Mouse (Mus musculus): ENCODE results near the gene Mgst3. TPM values are rescaled to one million over a fixed set of nuclear protein-coding genes. Genes with fewer than 3 reads are reported as not detected.

The Mgst3 gene
- polyA plus RNA-seq (2012; rRNA removed), result 93.7 and 133 TPM in 2 replicates

GRCm38 (mm10) chr1:167393683-167394492 is at the start of gene Mgst3:
TSS of gene Mgst3 (minus strand) at chr1:167393841.
- H3K27ac ChIP-seq (ENCODE audit: control insufficient read depth, insufficient read depth, low read length), result peak within 1 kb of the TSS; percentile 53; the same call in 1 of the 2 replicates
- peak within 1 kb of the TSS; percentile 80 for H3K4me3 ChIP-seq (ENCODE audit: control insufficient read depth, insufficient read depth, low read length)
- H3K4me1 ChIP-seq (replicated peaks; ENCODE audit: control insufficient read depth, insufficient read depth, low read length), result peaks cover 11% of the 10 kb centered on the region
- no peaks in the 10 kb centered on the region for H3K36me3 ChIP-seq (ENCODE audit: control insufficient read depth, insufficient read depth, low read length)
- DNase-seq, result peak; percentile 96
- under 1% methylated on average over 45 of the region's 45 CpGs for WGBS
- TF ChIP-seq CTCF (IDR thresholded peaks at IDR 0.05; ENCODE audit: borderline replicate concordance, control insufficient read depth, extremely low read depth, insufficient read depth, low read length, poor library complexity) (peak; percentile 69), POLR2A (IDR thresholded peaks at IDR 0.05; ENCODE audit: control insufficient read depth, extremely low read depth, insufficient read depth, low read length, poor library complexity) (peak; percentile 89)
- no peaks in the 10 kb centered on the region for H3K27me3 ChIP-seq (ENCODE audit: control insufficient read depth, insufficient read depth, low read length)

- DNase-seq, result no peak
- Histone ChIP-seq H3K4me3 (ENCODE audit: control insufficient read depth, insufficient read depth, low read length) (no peak overlapping the region), H3K27ac (ENCODE audit: control insufficient read depth, insufficient read depth, low read length) (no peak overlapping the region), H3K4me1 (replicated peaks; ENCODE audit: control insufficient read depth, insufficient read depth, low read length) (no peaks in the 10 kb centered on the region), H3K36me3 (ENCODE audit: control insufficient read depth, insufficient read depth, low read length) (no peaks in the 10 kb centered on the region), H3K27me3 (ENCODE audit: control insufficient read depth, insufficient read depth, low read length) (no peaks in the 10 kb centered on the region)
- WGBS, result 81% methylated on average over 9 of the region's 9 CpGs
- TF ChIP-seq POLR2A (IDR thresholded peaks at IDR 0.05; ENCODE audit: control insufficient read depth, extremely low read depth, insufficient read depth, low read length, poor library complexity), result no peak
- TF ChIP-seq CTCF (IDR thresholded peaks at IDR 0.05; ENCODE audit: borderline replicate concordance, control insufficient read depth, extremely low read depth, insufficient read depth, low read length, poor library complexity), result no peak
These were observed 44.7 kb upstream of the Mgst3 start for GRCm38 (mm10) chr1:167438231-167438885.

GRCm38 (mm10) chr1:167437091-167437490 is 43.5 kb upstream of the Mgst3 start:
- no peaks in the 10 kb centered on the region for H3K36me3 ChIP-seq (ENCODE audit: control insufficient read depth, insufficient read depth, low read length)
- no peak for DNase-seq
- WGBS, result 86% methylated on average over 7 of the region's 7 CpGs
- no peak overlapping the region for H3K27ac ChIP-seq (ENCODE audit: control insufficient read depth, insufficient read depth, low read length)
- no peaks in the 10 kb centered on the region for H3K27me3 ChIP-seq (ENCODE audit: control insufficient read depth, insufficient read depth, low read length)
- no peak overlapping the region for H3K4me3 ChIP-seq (ENCODE audit: control insufficient read depth, insufficient read depth, low read length)
- no peaks in the 10 kb centered on the region for H3K4me1 ChIP-seq (replicated peaks; ENCODE audit: control insufficient read depth, insufficient read depth, low read length)
- no peak for TF ChIP-seq POLR2A (IDR thresholded peaks at IDR 0.05; ENCODE audit: control insufficient read depth, extremely low read depth, insufficient read depth, low read length, poor library complexity)
- no peak for TF ChIP-seq CTCF (IDR thresholded peaks at IDR 0.05; ENCODE audit: borderline replicate concordance, control insufficient read depth, extremely low read depth, insufficient read depth, low read length, poor library complexity)

DNA sequence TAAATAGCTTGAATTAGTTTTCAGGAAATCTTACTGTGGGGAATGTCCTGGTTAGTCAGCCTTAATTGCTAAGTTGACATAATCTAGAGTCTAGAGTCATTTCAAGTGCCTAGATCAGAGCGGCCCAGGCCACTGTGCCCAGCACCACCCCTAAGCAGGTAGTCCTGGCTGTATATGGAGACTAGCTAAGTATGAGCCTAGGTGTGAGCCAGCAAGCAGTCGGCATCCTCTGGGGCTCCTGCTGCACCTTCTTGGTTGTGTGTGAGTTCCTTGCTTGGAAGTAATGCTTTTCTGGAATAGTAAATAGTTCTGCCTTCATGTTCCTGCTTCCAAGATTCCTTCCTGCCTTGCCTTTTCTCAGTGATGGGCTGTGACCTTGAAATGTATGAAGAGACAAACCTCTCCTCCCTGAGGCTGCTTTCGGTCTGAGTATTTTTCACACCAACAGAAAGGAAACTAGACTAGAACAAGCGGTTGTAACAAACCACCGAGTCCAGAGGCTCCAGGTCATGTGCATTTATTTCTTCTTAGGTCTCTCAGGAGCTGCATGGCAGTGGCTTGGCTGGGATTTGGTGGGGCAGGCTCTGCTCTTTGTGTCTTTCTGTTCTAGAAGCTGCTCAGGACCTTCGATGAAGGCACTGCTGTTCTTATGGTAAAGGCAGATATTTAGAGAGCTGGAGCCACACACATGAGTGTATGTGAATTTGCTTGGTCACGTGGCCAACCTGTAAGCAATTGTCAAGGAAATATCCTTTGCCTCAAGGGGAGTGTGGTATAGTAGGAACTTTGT is 42.7 kb upstream of the Mgst3 start:
- Histone ChIP-seq H3K27ac (ENCODE audit: control insufficient read depth, insufficient read depth, low read length) (no peak overlapping the region), H3K36me3 (ENCODE audit: control insufficient read depth, insufficient read depth, low read length) (no peaks in the 10 kb centered on the region), H3K27me3 (ENCODE audit: control insufficient read depth, insufficient read depth, low read length) (no peaks in the 10 kb centered on the region), H3K4me3 (ENCODE audit: control insufficient read depth, insufficient read depth, low read length) (no peak overlapping the region), H3K4me1 (replicated peaks; ENCODE audit: control insufficient read depth, insufficient read depth, low read length) (no peaks in the 10 kb centered on the region)
- WGBS, result 83% methylated on average over 7 of the region's 7 CpGs
- no peak for DNase-seq
- no peak for TF ChIP-seq CTCF (IDR thresholded peaks at IDR 0.05; ENCODE audit: borderline replicate concordance, control insufficient read depth, extremely low read depth, insufficient read depth, low read length, poor library complexity)
- no peak for TF ChIP-seq POLR2A (IDR thresholded peaks at IDR 0.05; ENCODE audit: control insufficient read depth, extremely low read depth, insufficient read depth, low read length, poor library complexity)

GRCm38 (mm10) chr1:167434931-167435330 is 41.3 kb upstream of the Mgst3 start:
- 95% methylated on average over 4 of the region's 4 CpGs for WGBS
- H3K27ac ChIP-seq (ENCODE audit: control insufficient read depth, insufficient read depth, low read length), result no peak overlapping the region
- DNase-seq, result no peak
- no peaks in the 10 kb centered on the region for H3K27me3 ChIP-seq (ENCODE audit: control insufficient read depth, insufficient read depth, low read length)
- no peaks in the 10 kb centered on the region for H3K36me3 ChIP-seq (ENCODE audit: control insufficient read depth, insufficient read depth, low read length)
- H3K4me3 ChIP-seq (ENCODE audit: control insufficient read depth, insufficient read depth, low read length), result no peak overlapping the region
- no peak for TF ChIP-seq POLR2A (IDR thresholded peaks at IDR 0.05; ENCODE audit: control insufficient read depth, extremely low read depth, insufficient read depth, low read length, poor library complexity)
- TF ChIP-seq CTCF (IDR thresholded peaks at IDR 0.05; ENCODE audit: borderline replicate concordance, control insufficient read depth, extremely low read depth, insufficient read depth, low read length, poor library complexity), result no peak
- H3K4me1 ChIP-seq (replicated peaks; ENCODE audit: control insufficient read depth, insufficient read depth, low read length), result no peaks in the 10 kb centered on the region

All from thymus, adult 2 months (tissue).